Mouse (Mus musculus) spleen, postnatal 10 days (tissue): ENCODE data around the gene Sstr4.

Experiments used
- DNase-seq, 2 experiments: peaks; one replicate each; pipeline ENCODE4 v3.0.0; 2021 to 2022; ENCODE audit warnings: low spot score in 2 of 2

Sstr4 gene

DNA sequence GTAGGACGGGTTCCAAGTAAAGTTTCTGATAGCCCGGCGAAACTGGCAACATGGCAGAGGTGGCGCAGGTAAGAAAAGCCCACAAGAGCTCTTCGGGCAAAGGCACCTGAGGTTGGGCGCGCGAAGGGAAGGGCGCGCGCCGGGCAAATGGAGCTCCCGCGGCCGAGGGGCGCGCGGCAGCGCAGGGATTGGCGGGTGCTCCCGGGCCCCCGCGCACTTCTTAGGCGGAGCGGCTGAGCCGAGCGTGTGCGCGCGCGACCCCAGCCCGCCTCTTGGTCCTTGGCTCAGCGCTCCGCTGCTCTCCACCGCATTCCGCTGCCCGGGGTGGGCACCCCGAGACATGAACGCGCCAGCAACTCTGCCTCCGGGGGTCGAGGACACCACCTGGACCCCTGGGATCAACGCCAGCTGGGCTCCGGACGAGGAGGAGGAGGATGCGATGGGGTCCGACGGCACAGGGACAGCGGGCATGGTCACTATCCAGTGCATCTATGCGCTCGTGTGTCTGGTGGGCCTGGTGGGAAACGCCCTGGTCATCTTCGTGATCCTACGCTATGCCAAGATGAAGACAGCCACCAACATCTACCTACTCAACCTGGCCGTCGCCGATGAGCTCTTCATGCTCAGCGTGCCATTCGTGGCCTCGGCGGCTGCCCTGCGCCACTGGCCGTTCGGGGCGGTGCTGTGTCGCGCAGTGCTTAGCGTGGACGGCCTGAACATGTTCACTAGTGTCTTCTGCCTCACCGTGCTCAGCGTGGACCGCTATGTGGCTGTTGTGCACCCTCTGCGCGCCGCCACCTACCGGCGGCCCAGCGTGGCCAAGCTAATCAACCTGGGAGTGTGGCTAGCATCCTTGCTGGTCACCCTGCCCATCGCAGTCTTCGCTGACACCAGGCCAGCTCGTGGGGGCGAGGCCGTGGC, at the start of gene Sstr4:
Gene Sstr4, plus strand, starts transcription at position 214 of the 921 bp plus-strand sequence.
- DNase-seq: peak in 1 of 2 experiments; percentile 58

DNA sequence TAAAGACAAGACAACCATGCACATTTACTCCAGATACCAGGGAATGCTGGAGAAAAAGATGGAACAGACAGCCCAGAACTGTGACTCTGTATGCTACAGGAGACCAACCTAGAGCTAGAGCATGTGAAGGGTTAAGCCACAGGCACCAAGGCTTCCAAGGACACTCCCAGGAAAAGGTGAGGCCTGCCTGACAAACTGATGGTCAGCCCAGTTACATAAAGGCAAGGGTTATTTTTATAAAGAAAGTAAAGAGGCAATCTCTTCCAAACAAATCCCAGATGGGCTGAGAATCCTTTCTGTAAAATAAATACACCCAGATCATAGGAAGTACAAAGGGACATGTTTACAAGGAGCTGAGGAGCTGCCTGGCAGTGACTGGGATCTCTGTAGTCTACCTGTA, 49.8 kb upstream of the Sstr4 start:
- no peak for DNase-seq

DNA sequence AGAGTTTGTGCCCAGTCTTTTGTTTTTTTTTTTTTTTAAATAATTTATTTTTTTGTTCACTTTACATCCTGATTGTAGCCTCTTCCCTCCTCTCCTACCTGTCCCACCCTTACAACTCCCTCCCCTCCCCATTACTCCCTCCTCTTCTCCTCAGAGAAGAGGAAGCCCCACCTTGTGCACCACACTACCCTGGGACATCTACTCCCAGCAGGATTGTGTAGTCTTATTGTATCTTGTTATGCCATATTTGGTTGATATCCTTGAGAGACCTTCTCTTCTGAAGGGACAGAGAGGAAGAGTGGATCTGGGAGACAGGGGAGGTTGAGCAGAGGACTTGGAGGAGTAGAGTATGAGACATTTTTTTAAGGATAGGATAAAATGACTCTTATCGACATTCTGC, 48.2 kb upstream of the Sstr4 start:
- DNase-seq: no peak

DNA sequence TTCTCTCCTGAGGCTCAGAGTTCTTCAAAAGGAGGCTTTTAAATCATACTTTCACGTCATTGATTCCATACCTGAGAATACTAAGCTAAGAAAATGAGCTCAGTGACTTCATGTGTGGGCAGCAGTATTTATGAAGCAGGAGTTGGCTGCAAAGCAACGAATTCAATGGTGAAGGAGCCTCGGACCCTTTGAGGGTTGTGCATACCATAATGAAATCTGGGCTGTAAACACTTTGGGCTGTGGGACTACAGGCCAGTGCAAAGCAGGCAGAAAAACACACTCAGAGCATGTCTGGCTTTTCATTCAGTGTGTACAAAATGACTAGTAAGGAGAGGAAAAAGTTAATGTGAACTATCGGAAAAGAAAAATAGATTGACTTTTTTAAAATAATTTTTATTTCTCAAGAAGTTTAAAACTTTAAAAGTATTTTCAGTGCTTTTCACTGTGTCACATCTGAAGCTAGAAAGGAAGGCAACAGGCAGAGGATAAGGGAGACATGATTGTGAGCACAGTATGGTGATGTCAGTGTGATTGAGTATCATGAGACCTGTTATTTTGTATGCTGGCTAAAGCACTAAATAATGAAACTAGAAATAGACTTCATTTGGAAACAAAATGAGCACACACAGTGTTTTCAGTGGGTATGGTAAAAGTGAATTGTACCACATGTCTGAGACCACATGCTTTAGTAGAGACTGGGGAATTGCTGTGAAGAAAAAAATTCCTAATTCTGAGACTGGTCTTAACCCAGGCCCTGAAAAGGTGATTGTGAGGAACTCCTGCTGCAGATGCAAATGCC, 45.4 kb upstream of the Sstr4 start:
- no peak for DNase-seq

DNA sequence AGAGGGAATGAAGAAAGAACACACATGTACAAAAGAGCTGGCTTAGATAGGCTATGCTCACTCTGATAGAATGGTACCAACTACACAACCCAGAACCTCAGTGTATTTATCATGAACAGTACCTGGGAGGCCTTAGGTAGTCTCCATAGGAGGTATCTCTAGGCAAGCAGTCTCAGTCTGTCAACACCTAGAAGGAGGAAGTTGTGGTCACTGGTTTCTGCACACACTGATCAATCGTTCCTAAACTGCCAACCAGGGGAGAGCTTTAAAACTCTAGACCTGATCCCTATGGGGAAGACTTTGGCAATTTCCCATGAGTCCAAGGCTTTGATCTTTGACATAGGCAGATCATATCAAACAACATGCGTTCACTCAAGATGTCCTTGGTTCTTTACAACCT, 44.7 kb upstream of the Sstr4 start:
- no peak for DNase-seq

DNA sequence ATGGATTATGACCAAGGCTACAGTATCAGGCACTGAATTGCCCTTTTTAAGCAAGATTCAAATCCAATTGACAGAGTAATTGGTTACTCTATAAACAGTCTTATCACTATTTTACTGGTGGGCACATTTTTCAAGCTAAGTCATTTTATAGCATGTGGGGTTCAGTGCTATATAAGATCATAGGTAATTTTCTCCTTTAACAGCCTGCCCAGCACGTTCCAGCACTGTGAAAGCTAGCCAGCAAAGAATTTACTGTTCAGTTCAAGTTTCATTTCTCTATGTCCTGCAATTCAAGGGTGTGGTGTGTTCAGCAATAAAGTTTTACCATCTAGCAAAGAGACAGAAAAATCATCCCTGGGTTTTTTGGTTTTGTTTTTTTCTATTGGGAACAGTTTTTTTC, 42.5 kb upstream of the Sstr4 start:
- DNase-seq: no peak

DNA sequence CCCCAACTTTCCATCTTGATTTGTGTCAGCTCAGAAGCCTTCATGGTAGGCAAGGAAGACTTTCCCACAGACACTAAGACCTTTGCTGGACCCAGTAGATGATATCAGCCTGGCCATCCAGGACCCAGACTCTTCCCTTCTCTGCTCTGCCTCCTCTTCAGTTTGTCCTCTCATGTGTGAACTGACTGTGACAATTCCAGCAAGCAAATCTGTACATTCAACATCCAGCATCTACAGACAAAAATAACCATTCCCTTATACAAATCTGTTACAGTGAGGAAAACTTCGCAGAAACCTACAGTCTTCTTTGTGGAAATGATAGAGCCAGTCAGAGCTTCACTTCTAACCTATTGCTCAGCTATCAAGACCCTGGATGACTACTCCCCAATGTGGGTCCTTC, 38.0 kb upstream of the Sstr4 start:
- DNase-seq: no peak

DNA sequence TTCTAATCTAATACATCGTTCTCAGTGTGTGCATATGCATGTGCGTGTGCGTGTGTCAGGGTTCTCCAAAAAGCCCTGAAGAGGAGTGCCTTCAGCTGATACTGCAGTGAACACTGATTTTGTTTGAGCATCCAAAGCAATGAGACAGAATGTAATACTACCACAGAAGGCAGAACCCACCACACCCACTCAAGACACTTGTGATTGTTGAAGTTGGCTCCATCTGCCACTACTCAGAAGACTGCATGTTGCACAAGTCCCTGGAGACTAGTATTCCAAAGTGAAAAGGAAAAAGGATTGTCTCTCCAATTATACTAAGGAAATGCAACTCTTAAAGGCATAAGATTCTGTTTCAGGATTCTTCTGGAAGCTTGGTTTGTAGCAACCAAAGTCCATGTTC, 30.6 kb upstream of the Sstr4 start:
- no peak for DNase-seq

DNA sequence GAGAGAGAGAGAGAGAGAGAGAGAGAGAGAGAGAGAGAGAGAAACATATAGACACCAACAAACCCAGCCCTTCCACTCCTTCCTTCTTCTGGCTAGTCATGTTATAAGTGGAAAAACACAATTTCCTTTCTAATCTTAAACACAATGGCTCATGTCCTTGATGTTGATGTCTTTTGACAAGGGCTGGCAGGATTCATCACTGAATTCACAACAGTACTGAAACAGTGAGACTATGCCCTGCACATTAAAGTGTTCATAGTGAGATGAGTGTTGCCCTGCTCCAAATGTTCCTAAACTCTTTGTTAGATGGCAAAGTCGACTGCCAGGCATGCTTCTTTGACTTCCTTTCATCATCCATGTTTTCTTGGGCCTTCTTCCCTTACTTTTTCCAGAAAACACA, 29.9 kb upstream of the Sstr4 start:
- no peak for DNase-seq

DNA sequence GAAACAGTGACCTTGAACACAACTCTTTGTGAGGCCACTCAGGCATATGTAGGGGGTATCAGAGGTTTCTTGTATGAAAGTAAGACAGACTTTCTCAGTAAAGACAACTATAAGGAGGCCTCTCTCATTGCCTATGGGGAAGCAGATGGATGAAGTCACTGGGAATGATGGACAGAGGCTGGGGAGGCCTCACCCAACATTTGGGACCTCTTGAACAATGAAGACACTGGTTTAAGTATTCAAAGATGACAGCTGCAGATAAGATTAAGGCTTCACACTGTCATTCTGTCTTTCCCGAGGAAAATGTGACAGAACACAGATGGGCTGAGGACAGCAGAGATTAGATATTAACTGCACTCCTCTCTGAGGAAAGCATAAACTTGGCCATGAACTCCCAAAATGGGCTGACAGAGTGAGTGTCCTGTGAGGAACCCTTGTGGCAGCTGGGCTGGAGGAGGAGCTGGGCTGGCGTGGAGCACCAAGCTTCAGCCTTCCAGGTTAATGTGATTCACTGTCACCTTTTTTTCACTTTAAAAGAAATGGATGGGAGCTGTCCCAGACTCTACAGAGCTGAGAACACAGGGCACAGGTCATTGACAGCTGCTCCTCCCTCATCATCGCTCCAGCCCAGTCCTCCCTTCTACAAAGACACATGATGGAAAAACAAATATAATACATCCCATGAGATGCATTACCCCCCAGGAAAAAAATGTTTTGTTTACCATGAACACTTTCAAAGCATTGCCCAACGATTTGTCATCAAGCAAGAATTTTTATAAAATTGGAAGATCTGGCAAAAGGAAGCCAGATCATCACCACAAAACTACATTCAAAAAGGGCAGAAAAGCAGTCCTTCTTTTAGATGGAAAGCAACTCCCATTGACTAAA, 23.2 kb upstream of the Sstr4 start:
- DNase-seq: no peak

DNA sequence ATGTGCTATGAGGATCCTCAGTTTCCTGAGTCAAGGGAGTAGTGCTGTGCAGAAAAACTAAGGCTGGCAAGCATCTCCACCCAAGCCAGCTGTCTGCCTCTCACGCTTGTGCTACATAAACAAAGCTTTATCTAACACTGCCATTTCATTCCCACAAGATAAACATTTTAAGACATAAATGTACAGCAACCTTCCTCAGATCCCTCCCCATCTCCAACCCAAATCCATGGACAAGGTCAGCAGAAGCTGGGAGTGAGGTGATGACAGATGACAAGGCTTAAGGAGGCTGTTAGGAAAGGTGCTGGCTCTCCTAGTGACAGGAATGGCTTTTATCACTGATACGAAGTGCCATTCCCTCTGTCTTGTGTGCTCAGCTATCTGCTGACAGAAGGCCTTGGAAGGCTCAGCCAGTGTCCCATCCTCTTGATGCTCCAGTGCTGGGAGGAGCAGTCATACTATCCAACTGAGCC, 21.5 kb upstream of the Sstr4 start:
- no peak for DNase-seq

DNA sequence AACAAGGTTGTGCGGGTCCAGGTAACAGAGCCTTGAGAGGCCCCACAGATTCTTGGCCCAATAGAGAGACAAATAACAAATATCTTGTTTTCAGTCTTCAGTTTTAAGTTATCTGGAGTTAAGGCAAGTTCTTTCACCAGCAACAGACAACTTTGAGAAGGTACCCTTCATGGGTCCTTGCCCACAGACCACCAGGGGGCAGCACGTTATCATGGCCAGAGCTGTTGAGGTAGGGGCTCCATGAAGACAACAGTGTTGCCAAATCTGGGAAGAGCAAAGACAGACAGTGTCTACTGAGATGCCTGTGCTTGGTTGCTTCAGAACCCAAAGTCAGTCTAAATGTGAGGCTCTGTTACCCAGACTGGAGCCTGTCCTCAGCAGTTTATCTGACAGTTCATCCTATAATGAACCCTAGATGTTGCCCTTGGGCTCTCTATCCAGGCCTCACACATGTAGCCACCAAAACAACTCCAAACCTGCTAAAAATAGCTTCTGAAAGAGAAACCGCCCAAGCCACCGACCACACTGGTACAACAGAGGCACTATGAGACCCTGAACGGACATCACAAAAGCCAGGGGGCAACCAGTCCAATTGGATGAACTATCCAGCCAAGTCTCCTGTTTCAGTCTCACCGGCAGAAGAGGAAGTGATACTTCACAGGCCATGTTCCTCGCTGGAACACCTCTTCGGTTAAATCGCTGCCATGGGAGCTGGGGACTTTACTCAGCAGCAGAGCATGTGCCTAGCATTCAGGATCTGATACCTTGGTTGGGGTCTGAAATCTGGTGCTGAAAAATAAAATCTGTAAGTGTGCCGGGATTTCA, 19.6 kb upstream of the Sstr4 start:
- DNase-seq: peak; percentile 43 to 79

DNA sequence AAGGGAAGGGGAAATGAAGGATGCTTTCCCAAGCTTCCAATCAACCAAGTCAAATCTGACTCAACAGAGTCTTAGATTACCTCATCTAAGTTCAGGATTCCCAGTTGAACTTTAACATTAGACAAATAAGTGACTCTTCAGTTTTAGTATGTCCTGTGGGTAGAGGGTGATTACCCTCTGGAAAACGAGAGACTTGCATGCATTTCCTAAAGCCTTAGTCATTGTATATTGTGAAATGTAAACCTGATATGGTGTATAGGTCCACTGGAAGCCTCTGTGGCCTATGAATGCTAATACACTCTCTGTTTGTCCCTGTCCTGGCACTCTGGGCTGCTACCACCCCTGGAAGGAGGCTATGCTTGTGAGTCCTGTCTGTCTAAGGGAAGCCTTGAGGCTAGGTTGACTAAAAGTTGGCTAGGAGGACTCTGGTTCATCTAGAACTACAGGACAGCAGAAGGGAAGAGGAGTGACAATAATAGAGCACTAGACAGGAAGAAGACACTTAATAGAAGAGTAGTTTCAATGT, 16.3 kb upstream of the Sstr4 start:
- no peak for DNase-seq

DNA sequence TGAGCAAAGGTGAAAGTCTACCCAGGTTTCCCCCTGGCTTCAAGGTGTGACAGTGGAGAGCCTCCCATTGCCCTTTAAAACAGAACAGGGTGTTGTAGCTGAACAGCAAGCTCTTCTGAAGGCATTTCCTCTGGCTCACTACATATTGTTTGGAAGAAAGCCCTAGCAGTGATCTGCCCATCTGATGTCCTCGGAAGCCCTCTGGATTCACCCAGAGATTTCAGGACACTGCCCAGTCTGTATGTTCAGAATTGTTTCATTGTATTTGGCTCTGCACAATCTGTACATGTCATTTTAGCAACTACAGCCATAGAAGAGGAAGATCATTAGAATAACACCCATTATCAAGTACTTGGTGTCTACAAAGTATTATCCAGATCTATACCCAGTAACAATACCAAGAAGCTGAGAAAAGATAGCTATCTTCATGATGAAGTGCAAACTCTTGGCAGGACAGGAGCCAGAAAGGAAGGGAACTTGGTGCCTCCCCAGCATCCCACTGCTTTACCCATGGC, 15.2 kb upstream of the Sstr4 start:
- no peak for DNase-seq

DNA sequence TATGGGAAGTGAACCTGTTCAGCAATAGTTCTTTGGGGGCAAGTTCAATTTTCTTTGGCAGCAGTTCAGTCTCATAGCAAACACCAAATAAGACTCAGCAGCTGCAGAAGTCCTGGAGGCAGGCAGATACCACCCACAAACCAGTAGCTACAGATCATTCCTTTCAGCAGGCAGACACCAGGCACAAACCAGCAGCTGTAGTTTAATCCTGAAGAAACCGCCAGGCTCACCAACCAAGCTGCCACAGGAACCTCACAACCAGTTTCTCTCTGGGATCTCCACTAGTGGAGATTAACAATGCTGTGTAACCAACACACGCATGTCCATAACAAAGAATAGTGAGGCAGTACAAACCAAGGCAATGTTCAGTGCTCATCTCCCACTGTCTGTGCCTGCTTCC, 14.1 kb upstream of the Sstr4 start:
- DNase-seq: no peak

DNA sequence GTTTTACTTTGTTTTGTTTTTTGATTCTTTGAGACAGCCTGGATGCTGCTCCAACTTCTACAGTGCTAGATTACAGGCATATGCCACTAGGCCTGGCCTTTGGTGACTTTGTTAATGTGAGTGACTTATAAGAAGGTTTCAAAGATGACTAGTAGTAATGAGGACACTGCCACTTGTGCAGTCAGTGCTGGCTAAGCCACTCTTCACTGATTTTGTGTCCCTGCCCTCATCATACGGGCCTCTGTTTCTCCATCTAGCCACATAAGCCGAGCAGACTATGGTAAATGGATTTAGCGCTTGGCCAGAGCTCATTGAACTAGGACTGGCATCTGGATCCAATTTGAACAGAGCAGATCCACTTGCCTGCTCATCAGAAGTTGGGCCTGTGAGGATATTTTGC, 8.7 kb upstream of the Sstr4 start:
- no peak for DNase-seq

DNA sequence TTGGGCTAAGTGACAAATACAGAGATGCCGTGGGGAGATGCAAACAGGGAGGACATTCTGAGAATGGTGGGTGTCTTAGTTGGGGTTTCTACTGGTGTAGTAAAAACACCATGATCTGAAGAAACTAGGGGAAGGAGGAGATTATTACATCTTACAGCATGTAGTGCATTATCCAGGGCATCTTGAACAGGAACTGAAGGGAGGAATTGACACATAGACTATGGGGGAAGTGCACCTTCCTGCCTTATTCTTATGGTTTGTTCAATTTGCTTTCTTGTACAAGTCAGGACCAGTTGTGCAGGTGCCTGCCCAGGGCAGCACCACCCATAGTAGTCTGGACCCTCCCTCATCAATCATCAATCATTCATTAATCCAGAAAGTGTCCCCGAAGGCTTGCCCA, 8.2 kb upstream of the Sstr4 start:
- no peak for DNase-seq

DNA sequence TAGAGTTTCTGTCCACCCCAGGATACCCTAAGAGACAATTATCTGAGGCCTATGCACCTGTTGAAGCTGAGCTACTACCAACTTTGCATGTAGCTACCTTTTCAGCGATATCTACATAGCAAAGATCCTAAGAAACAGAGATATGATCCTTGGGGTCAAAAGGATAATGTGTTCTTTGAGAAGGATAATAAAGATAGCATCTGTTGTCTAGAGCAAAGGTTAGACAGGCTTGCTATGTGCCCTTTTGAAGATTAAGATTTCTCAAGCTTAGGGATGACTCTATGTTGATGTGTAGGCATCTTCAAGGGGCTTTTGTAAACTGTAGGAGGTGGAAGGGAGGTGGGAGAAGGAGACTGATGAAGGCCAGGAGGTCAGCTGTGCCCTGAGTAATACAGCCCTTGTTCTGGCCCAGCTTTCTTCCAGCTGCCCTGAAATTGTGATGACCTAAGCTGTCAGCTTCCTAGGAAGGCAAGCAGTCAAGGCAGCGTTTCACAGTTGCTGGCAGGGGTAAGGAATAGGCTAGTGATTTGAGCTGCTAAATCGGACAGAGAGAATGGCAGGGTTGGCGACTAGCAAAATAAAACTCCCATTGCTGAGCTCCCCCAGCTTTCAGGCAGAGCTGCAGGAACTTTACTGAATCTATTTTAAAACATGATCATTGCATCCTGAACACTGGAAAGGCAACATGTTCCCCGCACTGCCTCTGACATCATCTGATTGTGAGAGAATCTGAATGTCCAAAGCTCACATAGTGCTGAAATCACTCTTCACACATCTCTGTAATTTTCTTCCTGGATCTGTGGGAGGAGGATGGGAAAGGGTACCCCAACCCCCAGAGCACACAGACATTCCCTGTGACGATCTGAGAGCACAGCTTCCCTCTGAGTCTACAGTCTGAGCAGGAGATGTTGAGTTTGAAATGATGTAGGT, 7.2 kb upstream of the Sstr4 start:
- DNase-seq: no peak

DNA sequence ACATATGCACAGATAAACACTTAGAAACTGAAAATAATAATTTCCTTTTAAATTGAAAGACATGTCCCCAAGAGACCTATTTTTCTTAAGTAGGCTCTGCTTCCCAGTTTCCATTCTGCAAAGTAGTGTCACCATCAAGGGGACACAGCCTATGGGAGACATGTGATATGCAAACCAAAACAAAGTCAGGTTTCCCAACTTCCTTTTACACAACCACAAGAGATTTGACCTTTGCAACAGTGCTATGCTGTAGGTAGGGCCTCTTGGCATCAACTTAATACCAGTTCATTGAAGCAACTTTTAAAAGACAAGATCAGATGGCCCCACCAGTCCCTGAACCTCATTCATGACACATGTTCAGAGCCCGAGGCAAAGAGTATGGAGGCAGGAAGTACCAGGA, 2.0 kb upstream of the Sstr4 start:
- DNase-seq: no peak
